Mouse (Mus musculus) right cerebral cortex, postnatal 10 days (tissue): ENCODE results near the gene Sync.

Experiments
- DNase-seq, 2 experiments: peaks; one replicate each; pipeline ENCODE4 v3.0.0; 2021; ENCODE audit warnings: low spot score in 2 of 2

Gene Sync

GRCm38 (mm10) chr4:129263225-129264021, 24.0 kb upstream of the Sync start:
- DNase-seq = no peak

DNA sequence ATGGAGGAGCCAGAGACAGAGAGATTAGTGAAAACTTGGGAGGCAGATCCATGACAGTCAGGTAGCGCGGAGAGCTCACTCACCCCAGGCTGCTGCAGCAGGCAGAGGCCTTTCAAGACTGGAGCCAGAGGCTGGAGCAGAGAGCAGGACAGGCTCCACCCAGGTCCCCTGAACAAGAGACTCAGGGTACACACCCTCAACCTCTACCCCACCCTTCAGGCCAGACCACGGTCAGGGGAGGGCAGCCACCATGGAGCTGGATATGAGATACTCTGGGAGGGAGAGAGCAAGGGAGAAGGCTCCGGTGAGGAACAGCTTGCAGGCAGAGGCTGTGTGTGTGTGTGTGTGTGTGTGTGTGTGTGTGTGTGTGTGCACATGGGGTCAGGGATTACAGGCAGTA, 21.2 kb upstream of the Sync start:
- no peak for DNase-seq

DNA sequence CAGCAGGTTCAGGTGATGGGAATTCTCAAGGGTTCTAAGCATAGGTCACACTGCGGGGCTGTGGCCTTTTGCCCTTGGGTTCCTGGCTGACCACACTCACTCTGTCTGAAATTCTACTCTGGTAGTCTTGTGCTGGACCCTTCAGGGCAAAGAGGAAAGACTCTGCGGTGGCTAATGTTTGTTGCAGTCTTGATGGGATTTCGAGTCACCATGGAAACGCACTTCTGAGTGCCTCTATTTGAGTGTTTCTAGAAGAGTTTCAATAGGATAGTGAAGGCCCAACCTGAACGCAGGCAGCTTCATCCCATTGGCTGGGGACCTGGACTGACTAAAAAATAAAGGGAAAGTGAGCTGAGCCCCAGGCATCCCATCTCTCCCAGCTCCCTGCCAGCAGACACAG, 20.6 kb upstream of the Sync start:
- DNase-seq = no peak

DNA sequence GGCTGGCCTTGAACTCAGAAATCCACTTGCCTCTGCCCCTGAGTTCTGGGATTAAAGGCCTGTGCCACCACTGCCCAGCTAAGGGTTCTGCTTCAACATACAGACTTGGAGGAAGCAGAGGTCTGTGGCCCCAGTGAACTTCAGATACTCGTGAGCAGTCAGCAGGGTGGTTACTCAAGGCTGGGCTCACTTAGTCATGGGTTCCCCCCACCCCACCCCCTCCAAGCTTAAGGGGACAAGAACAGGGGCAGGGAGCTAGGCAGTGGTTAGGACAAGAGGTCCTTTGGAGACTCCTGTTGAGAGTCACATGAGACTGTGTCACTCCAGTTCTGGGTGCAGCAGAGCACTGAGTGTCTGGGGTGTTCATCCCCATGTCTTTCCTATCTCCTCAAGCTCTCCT, 18.7 kb upstream of the Sync start:
- no peak for DNase-seq

- no peak for DNase-seq
Measured at GRCm38 (mm10) chr4:129271991-129272755, 15.2 kb upstream of the Sync start.

GRCm38 (mm10) chr4:129272756-129273046, 14.7 kb upstream of the Sync start:
- peak; percentile 53 to 64 for DNase-seq

- DNase-seq = peak; percentile 89 to 95
Measured at GRCm38 (mm10) chr4:129276453-129276865, 11.0 kb upstream of the Sync start.

DNA sequence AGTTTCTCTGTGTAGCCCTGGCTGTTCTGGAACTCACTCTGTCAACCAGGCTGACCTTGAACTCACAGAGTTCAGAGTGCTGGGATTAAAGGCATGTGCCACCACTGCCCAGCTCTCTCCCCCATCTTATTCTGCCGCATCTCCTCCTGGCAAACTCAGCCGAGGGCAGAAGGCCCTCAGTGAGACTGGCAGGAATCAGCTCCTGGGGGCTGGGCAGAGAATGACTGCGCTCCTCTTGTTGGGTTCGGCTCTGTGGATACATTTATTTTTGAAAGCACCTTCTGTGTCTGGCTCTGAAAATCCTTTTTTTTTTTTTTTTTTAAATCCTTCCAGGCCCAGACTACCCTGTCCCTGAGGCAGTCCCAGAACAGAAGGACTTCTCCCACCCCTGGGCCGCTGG, 4.6 kb upstream of the Sync start:
- no peak for DNase-seq

DNA sequence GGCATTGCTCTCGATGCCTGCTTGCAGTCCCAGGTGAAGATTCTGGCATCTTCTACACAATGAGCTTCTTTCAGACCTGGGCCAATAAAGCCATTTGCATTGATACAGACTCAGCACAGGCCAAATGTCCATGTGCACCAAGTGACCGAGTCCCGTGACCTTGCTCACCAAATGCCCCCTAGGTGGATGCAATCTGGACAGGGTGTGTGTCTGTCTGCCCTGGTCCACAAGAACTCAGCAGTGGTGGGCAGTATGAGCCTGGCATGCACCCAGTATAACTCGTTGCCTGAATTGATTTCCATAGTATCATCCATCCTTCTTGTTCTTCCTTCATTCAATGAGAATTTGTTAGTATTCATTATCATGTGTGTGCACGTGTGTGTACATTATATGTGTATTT, 4.2 kb upstream of the Sync start:
- no peak for DNase-seq

- DNase-seq = no peak
Measured at GRCm38 (mm10) chr4:129284685-129285084, 2.7 kb upstream of the Sync start.

DNA sequence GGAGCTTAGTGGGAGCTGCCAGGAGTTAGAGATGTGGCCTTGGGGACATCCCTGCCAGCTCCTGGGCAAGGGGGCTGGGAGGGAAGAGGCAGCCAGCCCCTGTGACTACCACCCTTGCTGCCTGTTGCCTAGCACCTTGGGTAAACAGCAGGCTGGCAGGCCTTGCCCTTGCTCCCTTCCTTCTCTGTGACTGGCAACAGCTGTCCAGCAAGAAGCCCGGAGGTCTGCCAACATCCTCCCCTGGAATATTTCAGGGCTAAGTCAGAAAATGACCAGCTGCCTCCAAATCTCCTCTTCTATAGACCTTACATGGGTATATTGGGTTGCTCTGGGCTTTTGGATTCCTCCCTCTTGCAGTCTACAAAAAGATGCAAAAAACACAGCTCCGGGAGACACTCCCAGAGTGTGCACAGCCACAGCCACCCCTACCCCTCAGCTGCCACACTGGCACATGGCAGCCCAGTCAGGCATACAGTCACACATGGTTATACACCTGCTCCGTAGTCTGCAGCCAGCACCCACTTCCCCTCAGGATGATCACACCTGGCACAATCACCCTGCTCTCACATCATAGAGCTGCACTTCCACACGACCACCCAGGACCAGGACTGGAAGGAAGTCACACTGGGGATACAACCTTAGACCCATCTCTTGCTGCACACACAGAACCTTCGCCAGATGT, 1.3 kb upstream of the Sync start:
- DNase-seq = no peak

- DNase-seq = no peak
Measured at GRCm38 (mm10) chr4:129286683-129287471, 540 bp upstream of the Sync start.

DNA sequence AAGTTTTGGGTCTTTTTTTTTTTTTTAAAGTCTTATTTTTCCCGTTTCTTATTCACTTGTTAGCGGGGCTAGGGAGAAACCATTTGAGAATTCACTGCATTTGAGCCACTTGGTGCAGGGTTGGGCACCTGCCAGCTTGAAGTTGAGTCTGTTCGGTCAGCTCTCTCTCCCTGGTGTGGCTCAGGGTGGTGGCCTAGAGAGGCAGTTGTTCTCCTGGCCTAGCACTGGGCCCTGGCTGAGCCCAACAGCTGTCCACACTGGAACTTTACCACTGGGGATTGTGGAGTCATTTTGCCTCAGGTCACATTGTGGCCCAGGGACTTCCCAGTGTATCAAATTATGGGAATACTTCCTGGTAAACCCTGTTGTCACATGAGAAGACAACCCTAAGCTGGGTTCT, 650 bp downstream of the Sync start:
- no peak for DNase-seq

DNA sequence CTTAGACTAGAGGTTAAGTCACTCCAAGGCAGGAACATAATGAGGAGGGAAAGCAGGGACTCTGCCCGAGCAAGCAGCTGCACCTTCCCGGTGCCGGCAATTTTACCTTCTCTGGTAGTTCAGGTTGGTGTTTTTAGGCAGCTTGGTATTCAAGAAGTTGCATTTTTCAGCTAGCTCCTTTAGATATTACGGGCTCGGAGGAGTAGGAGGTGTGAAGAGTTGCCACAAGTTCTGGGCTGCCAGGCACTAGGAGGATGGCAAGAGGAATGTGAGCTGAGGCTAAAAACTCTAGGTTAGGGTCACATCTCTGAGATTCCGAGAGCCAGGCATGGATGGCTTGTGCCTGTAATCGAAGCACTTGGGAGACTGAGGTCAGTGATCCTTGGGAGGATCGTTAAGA, 2.3 kb downstream of the Sync start:
- DNase-seq = no peak

DNA sequence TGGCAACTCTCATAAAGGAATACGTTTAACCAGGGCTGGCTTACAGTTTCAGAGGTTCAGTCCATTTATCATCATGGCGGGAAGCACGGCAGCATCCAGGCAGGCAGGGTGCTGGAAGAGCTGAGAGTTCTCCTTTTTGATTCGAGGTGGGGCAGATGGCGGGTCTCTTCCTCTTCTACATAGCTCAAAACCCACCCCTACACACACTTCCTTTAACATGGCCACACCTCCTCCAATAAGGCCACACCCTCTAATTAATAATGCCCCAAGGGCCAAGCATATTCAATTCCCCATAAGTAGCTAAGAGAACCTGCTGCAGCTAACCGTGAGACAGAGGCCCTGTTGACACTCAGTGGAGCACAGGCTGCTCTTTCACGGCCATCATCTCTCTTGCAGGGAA, 5.4 kb downstream of the Sync start:
- DNase-seq = no peak

- DNase-seq = no peak
Measured at GRCm38 (mm10) chr4:129293702-129294101, 6.3 kb downstream of the Sync start.

DNA sequence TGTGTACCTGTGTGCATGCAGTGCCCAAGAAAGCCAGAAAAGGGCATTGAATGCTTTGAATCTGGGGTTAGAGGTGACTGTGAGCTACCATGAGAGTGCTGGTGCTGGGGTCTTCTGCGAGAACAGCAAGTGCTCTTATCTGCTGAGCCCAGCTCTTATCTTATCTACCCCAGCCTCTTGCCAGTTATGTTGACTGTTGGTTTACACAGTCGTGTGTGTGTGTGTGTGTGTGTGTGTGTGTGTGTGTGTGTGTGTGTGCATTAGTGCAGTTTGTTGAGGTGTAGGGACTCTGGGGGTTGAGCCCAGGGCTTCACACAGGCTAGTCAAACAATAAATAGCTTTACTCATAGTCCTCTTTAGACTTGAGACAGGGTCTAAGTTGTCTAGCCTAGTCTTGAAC, 7.8 kb downstream of the Sync start:
- no peak for DNase-seq

DNA sequence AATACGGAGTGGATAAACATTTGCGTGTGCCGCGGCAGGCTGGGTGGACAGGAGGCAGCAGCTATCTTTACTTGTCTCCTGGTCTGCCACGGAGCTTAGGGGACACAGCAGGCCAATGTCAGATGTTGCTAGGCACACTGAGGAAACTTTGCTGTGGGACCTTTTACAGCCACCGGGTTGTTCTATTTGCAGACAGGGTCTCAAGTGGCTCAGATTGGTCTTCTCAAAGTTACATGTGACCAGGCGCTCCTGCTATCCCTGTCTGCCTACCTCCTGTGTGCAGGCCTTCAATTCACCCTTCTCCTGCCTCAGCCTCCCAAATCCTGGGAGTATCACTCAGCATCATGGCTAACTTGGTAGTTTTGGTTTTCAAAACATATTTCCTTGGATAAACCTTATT, 8.6 kb downstream of the Sync start:
- DNase-seq = no peak

GRCm38 (mm10) chr4:129297724-129298123, 10.3 kb downstream of the Sync start:
- DNase-seq = peak in 1 of 2 experiments; percentile 51

DNA sequence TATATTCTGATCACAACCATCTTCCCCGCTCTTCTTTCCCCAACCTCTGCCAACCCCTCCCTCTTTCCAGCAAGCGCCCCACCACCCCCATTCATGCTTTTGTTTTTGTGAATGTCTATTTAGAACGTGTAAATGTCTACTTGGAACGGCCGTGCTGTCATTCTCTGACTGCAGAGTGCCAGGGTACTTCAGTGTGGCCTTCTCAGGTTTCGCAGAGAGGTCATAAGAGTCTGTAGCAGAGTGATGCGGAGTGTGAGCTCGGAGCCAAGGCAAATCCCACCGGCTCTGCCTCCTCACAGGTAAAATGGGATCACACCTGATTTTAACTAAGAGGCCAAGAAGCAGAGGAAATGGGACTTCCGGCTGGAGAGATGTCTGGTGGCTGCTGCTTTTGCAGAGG, 11.7 kb downstream of the Sync start:
- DNase-seq = no peak

DNA sequence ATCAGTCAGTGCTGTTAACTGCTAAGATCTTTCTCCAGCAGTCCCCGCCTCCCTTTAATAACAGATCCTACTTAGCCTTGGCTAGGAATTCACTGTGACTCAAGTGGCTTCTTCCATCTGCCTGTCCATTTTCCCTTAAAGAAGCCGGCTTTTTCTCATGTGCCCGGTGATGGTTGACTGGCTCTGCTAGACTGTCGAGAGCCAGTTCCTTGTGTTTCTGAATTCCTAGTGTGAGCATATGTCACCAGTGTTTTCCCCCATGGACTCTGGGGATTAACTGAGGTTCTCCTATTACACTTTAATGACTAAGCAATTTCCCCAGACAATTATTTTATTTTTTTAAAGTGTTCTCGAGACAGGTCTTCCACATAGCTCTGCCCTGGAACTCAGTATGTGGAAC, 16.0 kb downstream of the Sync start:
- DNase-seq = no peak

DNA sequence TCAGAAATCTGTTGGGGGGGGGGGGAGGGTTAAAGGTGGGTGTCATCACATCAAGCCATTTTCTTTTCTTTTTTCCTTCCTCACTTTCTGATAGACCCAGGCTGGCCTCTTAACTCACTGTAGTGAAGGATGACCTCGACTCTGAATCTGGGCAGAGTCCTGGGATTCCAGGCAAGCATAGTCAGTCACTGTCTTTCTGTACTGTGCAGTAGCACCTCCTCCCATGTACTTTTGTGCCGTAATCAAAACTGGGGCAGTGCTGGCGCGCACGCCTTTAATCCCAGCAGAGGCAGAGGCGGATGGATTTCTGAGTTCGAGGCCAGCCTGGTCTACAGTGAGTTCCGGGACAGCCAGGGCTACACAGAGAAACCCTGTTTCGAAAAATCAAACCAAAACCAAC, 16.4 kb downstream of the Sync start:
- no peak for DNase-seq
